Mouse (Mus musculus) stomach, embryonic 16.5 days (tissue): ENCODE measurements at regions not wholly inside any gene's neighbourhood (a gene's known extent, or its start where the extent isn't known, plus 50 kb on each side); places are given as distances from the start of the nearest gene placed in this dataset.

Experiments used
- ATAC-seq: fragments of 200-750 bp; cut with Nextera tagmentation; 2 replicates; pipeline ENCODE4 v1.8.0; 2017; ENCODE audit warnings: moderate number of reproducible peaks, moderate TSS enrichment; ENCODE audit not compliant: insufficient read depth, low FRiP score
- H3K27ac ChIP-seq: fragments of 300-500 bp; sonication (generic); 2 replicates; pipeline ENCODE4 v1.5.1; 2014; ENCODE audit warnings: low read length
- H3K27me3 ChIP-seq: fragments of 300-500 bp; sonication (generic); 2 replicates; pipeline ENCODE4 v1.6.1; 2014; ENCODE audit warnings: low read length, control low read depth, mixed read lengths; ENCODE audit not compliant: control insufficient read depth, insufficient read depth
- H3K36me3 ChIP-seq: fragments of 300-500 bp; sonication (generic); 2 replicates; pipeline ENCODE4 v1.6.1; 2014; ENCODE audit warnings: low read length; ENCODE audit not compliant: control insufficient read depth, insufficient read depth
- H3K4me1 ChIP-seq: fragments of 300-500 bp; sonication (generic); 2 replicates; pipeline ENCODE4 v1.6.1; 2014; ENCODE audit warnings: low read length, control low read depth, mixed read lengths; ENCODE audit not compliant: control insufficient read depth, insufficient read depth
- H3K4me2 ChIP-seq: fragments of 300-500 bp; sonication (generic); 2 replicates; pipeline ENCODE4 v1.6.1; 2014; ENCODE audit warnings: low read depth, low read length, mixed read lengths
- H3K4me3 ChIP-seq: fragments of 300-500 bp; sonication (generic); replicated peaks from 2 replicates; pipeline ENCODE4 v1.5.1; 2014; ENCODE audit warnings: mild to moderate bottlenecking, low read length
- H3K9ac ChIP-seq: fragments of 300-500 bp; sonication (generic); 2 replicates; pipeline ENCODE4 v1.6.1; 2014; ENCODE audit warnings: low read length
- H3K9me3 ChIP-seq: fragments of 300-500 bp; sonication (generic); replicated peaks from 2 replicates; pipeline ENCODE4 v1.6.1; 2016; ENCODE audit warnings: low read length, control low read depth; ENCODE audit not compliant: control insufficient read depth
- WGBS: fragments of 180-500 bp; shearing (Covaris S2); extraction: QIAGEN DNeasy Blood & Tissue Kit; methylation state at CpG from one replicate; pipeline ENCODE4 v1.1.7; 2014; 5-methylcytosine and 5-hydroxymethylcytosine counted together

- H3K36me3 ChIP-seq: no peaks in the 10 kb centered on the region
- ATAC-seq: no peak
- no peaks in the 10 kb centered on the region for H3K4me1 ChIP-seq
- H3K9ac ChIP-seq: no peak overlapping the region
- H3K9me3 ChIP-seq: no peaks in the 10 kb centered on the region
- H3K4me3 ChIP-seq: no peak overlapping the region
- WGBS: 62% methylated on average over 5 of the region's 5 CpGs
- no peak overlapping the region for H3K27ac ChIP-seq
- H3K27me3 ChIP-seq: no peaks in the 10 kb centered on the region
- no peak overlapping the region for H3K4me2 ChIP-seq
Observed at GRCm38 (mm10) chr14:98891252-98891947, 102.7 kb downstream of the Rpl36a-ps1 start.

- no peak for ATAC-seq
- Histone ChIP-seq H3K4me2 (no peak overlapping the region), H3K9me3 (no peaks in the 10 kb centered on the region), H3K4me1 (no peaks in the 10 kb centered on the region), H3K27ac (no peak overlapping the region), H3K27me3 (no peaks in the 10 kb centered on the region), H3K36me3 (no peaks in the 10 kb centered on the region), H3K4me3 (no peak overlapping the region), H3K9ac (no peak overlapping the region)
- WGBS: 78% methylated on average over 2 of the region's 2 CpGs
Observed at GRCm38 (mm10) chr14:98887588-98887987, 106.5 kb downstream of the Rpl36a-ps1 start.

- H3K27ac ChIP-seq: no peak overlapping the region
- H3K36me3 ChIP-seq: no peaks in the 10 kb centered on the region
- ATAC-seq: no peak
- no peaks in the 10 kb centered on the region for H3K27me3 ChIP-seq
- H3K9ac ChIP-seq: no peak overlapping the region
- no peaks in the 10 kb centered on the region for H3K9me3 ChIP-seq
- 12% methylated on average over 1 of the region's 1 CpGs for WGBS
- no peak overlapping the region for H3K4me2 ChIP-seq
- no peaks in the 10 kb centered on the region for H3K4me1 ChIP-seq
- H3K4me3 ChIP-seq: no peak overlapping the region
Observed at GRCm38 (mm10) chr14:98886982-98887381, 107.1 kb downstream of the Rpl36a-ps1 start.

- ATAC-seq: no peak
- H3K9me3 ChIP-seq: no peaks in the 10 kb centered on the region
- H3K4me1 ChIP-seq: no peaks in the 10 kb centered on the region
- H3K27me3 ChIP-seq: no peaks in the 10 kb centered on the region
- no peak overlapping the region for H3K27ac ChIP-seq
- no peak overlapping the region for H3K9ac ChIP-seq
- no peaks in the 10 kb centered on the region for H3K36me3 ChIP-seq
- no peak overlapping the region for H3K4me3 ChIP-seq
- WGBS: 79% methylated on average over 10 of the region's 10 CpGs
- H3K4me2 ChIP-seq: no peak overlapping the region
Observed at GRCm38 (mm10) chr14:98882586-98882985, 111.5 kb downstream of the Rpl36a-ps1 start.

GRCm38 (mm10) chr14:98877956-98878355 is 116.2 kb downstream of the Rpl36a-ps1 start:
- no peaks in the 10 kb centered on the region for H3K9me3 ChIP-seq
- WGBS: 74% methylated on average over 3 of the region's 3 CpGs
- no peak overlapping the region for H3K4me2 ChIP-seq
- no peak overlapping the region for H3K9ac ChIP-seq
- no peak for ATAC-seq
- H3K4me1 ChIP-seq: no peaks in the 10 kb centered on the region
- H3K36me3 ChIP-seq: no peaks in the 10 kb centered on the region
- no peak overlapping the region for H3K27ac ChIP-seq
- no peak overlapping the region for H3K4me3 ChIP-seq
- H3K27me3 ChIP-seq: no peaks in the 10 kb centered on the region

GRCm38 (mm10) chr14:98873446-98873845 is 120.7 kb downstream of the Rpl36a-ps1 start:
- no peak overlapping the region for H3K9ac ChIP-seq
- ATAC-seq: no peak

GRCm38 (mm10) chr14:98869888-98870287 is 124.2 kb downstream of the Rpl36a-ps1 start:
- Histone ChIP-seq H3K9me3 (no peaks in the 10 kb centered on the region), H3K4me3 (no peak overlapping the region), H3K9ac (no peak overlapping the region), H3K4me2 (no peak overlapping the region), H3K27ac (no peak overlapping the region), H3K27me3 (no peaks in the 10 kb centered on the region), H3K36me3 (no peaks in the 10 kb centered on the region), H3K4me1 (no peaks in the 10 kb centered on the region)
- ATAC-seq: no peak
- 53% methylated on average over 6 of the region's 6 CpGs for WGBS

More at GRCm38 (mm10) chr14:98873446-98873845, 120.7 kb downstream of the Rpl36a-ps1 start:
- WGBS: 54% methylated on average over 9 of the region's 9 CpGs
- Histone ChIP-seq H3K4me3 (no peak overlapping the region), H3K36me3 (no peaks in the 10 kb centered on the region), H3K4me1 (no peaks in the 10 kb centered on the region), H3K4me2 (no peak overlapping the region), H3K27ac (no peak overlapping the region), H3K9me3 (no peaks in the 10 kb centered on the region), H3K27me3 (no peaks in the 10 kb centered on the region)

GRCm38 (mm10) chr14:98866880-98867279 is 127.2 kb downstream of the Rpl36a-ps1 start:
- Histone ChIP-seq H3K36me3 (no peaks in the 10 kb centered on the region), H3K4me3 (no peak overlapping the region), H3K4me2 (no peak overlapping the region), H3K9me3 (no peaks in the 10 kb centered on the region), H3K27ac (no peak overlapping the region), H3K4me1 (no peaks in the 10 kb centered on the region), H3K27me3 (no peaks in the 10 kb centered on the region), H3K9ac (no peak overlapping the region)
- no peak for ATAC-seq

GRCm38 (mm10) chr14:98864001-98864400 is 130.1 kb downstream of the Rpl36a-ps1 start:
- Histone ChIP-seq H3K27ac (no peak overlapping the region), H3K9me3 (no peaks in the 10 kb centered on the region), H3K27me3 (no peaks in the 10 kb centered on the region), H3K4me1 (no peaks in the 10 kb centered on the region), H3K9ac (no peak overlapping the region), H3K36me3 (no peaks in the 10 kb centered on the region), H3K4me2 (no peak overlapping the region), H3K4me3 (no peak overlapping the region)
- 59% methylated on average over 6 of the region's 6 CpGs for WGBS
- no peak for ATAC-seq
